Mouse (Mus musculus) CD4-positive helper T cell, adult 2 months (primary cell): Measurements from ENCODE around the gene Col4a4.

Experiments
- DNase-seq: peaks from one replicate; pipeline ENCODE4 v3.0.0-alpha.2; 2012; ENCODE audit warnings: low read depth, missing footprints, low spot score

Col4a4 gene

DNA sequence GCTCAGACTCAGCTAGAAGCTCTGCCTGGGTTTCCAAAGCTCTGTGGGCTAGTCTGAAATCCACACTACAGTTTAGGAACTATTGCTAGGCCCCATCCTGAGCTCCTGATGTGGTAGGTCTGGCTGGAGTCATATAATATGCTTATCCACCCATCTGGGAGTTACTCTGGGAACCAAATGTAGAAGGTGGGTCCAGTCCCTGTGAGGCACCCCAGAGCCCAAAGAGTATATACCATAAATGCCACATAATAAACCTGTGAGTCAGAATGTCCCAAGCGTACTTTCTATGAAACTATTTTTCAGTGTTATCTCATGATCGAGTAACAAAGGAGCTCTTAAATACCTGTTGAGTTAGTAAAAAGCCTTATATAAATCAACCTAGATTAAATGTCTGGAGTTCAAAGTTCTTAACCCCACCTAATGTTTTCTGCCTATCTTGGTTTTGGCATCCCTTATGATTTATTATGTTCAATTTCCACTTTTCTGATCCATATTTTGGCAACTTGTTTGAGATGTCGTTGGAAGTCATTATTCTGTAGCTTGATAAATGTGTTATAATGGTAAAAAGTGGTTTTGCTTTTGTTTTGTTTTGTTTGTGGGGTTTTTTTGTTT is 172.1 kb downstream of the Col4a4 start:
- no peak for DNase-seq

DNA sequence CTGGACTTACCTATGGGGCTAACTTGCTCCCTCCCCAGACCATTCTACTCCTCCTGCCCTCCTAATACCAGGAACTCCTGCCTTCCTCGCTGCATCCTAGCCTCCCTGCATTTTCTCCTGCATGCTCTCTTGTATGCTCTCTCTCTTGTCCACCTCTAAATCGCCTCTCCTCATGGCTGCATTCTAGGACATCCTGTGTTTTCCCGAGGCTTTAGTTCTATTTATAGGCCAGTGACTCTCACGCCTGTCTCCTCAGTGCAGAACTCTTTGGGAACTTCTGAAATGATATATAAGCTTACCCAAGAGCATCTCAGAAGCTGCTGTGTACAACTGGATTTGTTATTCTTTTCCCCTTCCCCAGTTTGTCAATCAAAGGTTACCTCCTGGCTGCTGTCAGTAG is 174.6 kb downstream of the Col4a4 start:
- no peak for DNase-seq

DNA sequence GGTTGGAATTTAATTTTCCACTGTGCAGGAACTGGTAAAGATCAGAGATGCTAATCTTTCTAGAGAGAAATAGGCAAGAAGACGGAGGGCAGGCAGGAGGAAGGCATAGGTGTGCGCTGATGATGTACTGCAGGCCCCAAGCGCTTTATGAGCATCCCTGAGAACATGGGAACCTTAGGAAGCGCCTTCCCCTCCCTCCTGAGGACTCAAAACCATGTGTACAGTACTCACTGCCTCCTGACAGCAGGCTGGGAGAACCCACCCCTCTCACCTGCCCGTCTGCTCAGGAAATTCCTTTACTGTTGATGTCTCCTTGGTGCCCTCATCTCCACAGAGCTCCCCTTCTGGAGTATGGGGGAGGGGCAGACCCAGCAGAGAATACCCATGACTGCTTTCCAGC is 175.1 kb downstream of the Col4a4 start:
- no peak for DNase-seq

DNA sequence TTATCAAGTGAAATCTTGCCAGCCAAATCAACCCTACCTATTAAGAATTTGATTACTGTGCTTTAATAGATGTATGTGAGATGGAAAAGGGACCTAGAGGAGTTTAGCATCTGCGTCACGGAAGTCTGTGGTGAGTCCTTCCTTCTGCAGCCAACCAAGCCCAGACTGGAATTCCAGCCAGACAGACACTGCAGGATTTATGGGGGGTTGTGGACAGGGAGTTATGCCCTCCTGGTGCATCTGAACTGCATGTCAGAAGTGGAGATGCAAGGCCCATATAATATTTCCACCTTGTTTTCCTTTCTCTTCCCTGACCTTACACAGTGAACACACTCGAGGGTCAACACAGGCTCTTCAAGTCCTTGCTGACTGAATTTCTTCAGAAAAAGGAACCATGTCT is 176.1 kb downstream of the Col4a4 start:
- no peak for DNase-seq

DNA sequence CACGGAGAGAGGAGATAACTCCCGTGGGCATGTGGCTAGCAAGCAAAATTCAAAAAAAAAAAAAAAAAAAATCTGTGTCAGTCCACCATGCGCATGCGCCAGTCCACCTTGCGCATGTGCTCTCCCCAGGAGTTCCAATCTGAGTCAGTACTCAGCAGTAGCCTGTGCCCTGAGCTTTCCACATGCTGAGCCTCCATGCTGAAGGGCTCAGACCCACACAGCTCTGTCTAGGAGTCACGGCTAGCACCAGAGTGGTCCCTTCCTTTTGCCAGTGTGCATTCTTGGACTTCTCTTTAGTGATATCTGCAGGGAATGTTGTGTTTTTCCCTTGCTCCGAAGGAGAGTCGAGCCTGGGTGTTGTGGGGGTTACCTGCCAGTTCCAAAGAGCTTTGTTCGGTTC is 177.4 kb downstream of the Col4a4 start:
- DNase-seq = no peak

DNA sequence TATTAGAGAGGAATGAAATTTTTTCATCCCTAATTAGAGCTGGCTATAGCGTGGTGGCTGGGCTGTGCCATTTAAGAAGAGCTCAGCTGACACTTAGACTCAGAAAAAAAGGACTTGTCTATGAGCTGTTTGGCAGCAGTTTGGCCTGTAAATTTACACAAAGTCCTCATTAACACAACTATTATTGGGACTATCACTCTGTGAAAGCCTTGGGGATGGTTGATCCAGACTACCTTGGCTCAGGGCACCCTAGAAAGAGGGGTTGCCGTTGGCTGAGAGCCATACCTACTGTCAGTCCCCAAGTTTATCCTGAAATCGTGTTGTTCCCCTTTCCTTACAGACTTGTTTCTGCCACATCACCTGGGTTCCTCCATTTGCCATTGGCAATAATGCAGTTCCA is 178.9 kb downstream of the Col4a4 start:
- no peak for DNase-seq
